Mouse (Mus musculus) neural tube, embryonic 11.5 days (tissue): Measurements from ENCODE around the gene Tomm40. TPM values are rescaled to one million over a fixed set of nuclear protein-coding genes. Genes with fewer than 3 reads are reported as not detected.

Source experiments
- ATAC-seq: fragments of 200-750 bp; cut with Nextera tagmentation; 2 replicates; pipeline ENCODE4 v1.8.0; 2017; ENCODE audit warnings: moderate number of reproducible peaks, mild to moderate bottlenecking, moderate TSS enrichment, moderate library complexity; ENCODE audit not compliant: insufficient read depth, low FRiP score, low TSS enrichment
- DNase-seq: peaks from one replicate; pipeline ENCODE4 v3.0.0-alpha.2; 2015; ENCODE audit warnings: low spot score
- H3K27ac ChIP-seq: fragments of 300-500 bp; sonication (generic); 2 replicates; pipeline ENCODE4 v1.5.1; 2014; ENCODE audit warnings: low read depth, mild to moderate bottlenecking, low read length
- H3K27me3 ChIP-seq: fragments of 300-500 bp; sonication (generic); 2 replicates; pipeline ENCODE4 v1.6.1; 2014; ENCODE audit warnings: mild to moderate bottlenecking, low read length, mixed read lengths; ENCODE audit not compliant: control insufficient read depth, insufficient read depth
- H3K36me3 ChIP-seq: fragments of 300-500 bp; sonication (generic); 2 replicates; pipeline ENCODE4 v1.6.1; 2014; ENCODE audit warnings: mild to moderate bottlenecking, low read length, moderate library complexity, mixed read lengths; ENCODE audit not compliant: control insufficient read depth, insufficient read depth
- H3K4me1 ChIP-seq: fragments of 300-500 bp; sonication (generic); 2 replicates; pipeline ENCODE4 v1.6.1; 2014; ENCODE audit warnings: low read length, mixed read lengths; ENCODE audit not compliant: control insufficient read depth, insufficient read depth
- H3K4me2 ChIP-seq: fragments of 300-500 bp; sonication (generic); 2 replicates; pipeline ENCODE4 v1.6.1; 2014; ENCODE audit warnings: low read depth, mild to moderate bottlenecking, moderate library complexity
- H3K4me3 ChIP-seq: fragments of 300-500 bp; sonication (generic); 2 replicates; pipeline ENCODE4 v1.5.1; 2014; ENCODE audit warnings: low read depth, low read length
- H3K9ac ChIP-seq: fragments of 300-500 bp; sonication (generic); 2 replicates; pipeline ENCODE4 v1.6.1; 2014; ENCODE audit warnings: mild to moderate bottlenecking, low read length
- H3K9me3 ChIP-seq: fragments of 300-500 bp; sonication (generic); 2 replicates; pipeline ENCODE4 v1.6.1; 2016; ENCODE audit warnings: low read length; ENCODE audit not compliant: control insufficient read depth
- WGBS: fragments of 180-500 bp; shearing (Covaris S2); extraction: QIAGEN DNeasy Blood & Tissue Kit; methylation state at CpG from one replicate; pipeline ENCODE4 v1.1.7; 2014; 5-methylcytosine and 5-hydroxymethylcytosine counted together
- polyA plus RNA-seq: library from polyadenylated mRNA; unstranded; fragments of >200 nt; fragmentation: Nextera tagmentation; extraction: Ambion mirVana; gene quantifications from 2 replicates; pipeline ENCODE4 v1.2.1, GENCODE M21; 2014

Tomm40 gene
- polyA plus RNA-seq, 1 experiment from 2014 or later, result 155 TPM

DNA sequence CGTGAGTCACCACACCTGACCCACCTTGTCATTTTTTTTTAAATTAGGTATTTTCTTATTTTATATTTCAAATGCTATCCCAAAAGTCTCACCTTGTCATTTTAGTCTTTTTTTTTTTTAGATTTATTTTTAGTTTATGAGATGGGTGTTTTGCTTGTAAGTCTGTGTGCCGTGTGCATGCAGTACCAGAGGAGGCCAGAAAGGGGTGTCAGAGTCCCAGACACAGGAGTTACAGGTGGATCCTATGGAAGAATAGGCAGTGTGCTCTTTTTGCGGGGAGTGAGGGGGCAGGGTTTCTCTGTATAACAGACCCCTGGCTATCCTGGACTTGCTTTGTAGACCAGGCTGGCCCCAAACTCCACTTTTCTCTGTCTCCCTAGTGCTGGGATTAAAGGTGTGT lies 23.5 kb upstream of the Tomm40 start:
- Histone ChIP-seq H3K4me1 (peaks cover 8% of the 10 kb centered on the region; the same call in 1 of the 2 replicates), H3K36me3 (peaks cover 12% of the 10 kb centered on the region), H3K9ac (no peak overlapping the region), H3K9me3 (no peaks in the 10 kb centered on the region), H3K4me2 (no peak overlapping the region), H3K27ac (no peak overlapping the region), H3K4me3 (no peak overlapping the region), H3K27me3 (no peaks in the 10 kb centered on the region)
- DNase-seq, result no peak
- WGBS, result 93% methylated on average over 3 of the region's 3 CpGs
- ATAC-seq, result no peak

DNA sequence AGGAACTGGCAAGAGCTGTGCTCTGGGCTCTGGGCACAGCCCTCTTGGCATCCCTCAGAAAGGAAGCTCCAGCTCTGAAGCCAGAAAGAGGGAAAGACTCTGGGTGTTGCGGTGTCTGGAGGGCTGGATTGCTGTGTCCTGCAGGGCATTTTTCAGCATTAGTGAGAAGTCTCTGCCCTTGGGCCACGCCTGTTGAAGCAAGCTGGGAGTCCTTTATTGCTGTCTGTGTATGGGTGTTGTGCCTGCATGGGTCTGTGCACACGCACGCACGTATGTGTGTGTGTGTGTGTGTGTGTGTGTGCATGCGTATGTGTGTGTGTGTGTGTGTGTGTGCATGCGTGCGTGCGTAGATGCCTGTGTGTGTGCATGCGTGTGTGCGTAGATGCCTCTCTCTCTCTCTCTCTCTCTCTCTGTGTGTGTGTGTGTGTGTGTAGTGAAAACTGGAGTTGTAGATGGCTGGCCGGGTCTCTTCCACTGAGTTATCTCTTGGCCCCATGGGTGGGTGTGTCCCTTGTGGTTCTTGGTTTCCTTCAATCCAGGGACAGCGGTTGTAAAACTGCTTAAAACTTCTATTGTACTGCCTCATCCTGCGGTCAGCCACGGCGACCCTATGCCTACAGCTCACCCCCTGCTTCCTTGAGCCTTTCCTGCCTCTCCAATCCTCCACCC lies 21.3 kb upstream of the Tomm40 start:
- DNase-seq, result no peak

DNA sequence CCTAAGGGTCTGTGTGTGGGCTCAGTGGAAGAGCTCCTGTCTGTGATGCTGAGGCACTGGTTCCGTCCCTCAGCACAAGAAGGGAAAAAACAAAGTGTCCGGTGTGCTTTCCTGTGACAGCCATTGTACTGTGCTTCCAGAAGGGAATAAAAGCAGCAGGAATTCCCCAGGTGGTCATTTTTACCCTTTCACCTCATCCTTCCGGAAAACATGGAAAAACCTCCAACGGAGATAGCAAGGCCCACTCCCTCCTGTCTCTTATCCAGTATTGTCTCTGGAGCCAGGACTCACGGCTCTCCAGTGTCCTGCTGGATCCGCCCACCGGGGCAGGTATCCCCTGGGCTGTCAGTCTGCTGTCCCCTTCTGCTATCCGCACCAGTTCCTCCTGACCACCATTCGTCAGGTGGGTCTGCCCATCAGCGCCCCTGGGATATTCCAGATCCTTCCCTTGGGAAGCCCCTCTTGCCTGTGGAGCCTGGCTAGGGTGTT lies 19.0 kb upstream of the Tomm40 start:
- no peak overlapping the region for H3K4me2 ChIP-seq
- WGBS, result 90% methylated on average over 10 of the region's 10 CpGs
- peaks cover 24% of the 10 kb centered on the region for H3K36me3 ChIP-seq
- no peak for ATAC-seq
- no peaks in the 10 kb centered on the region for H3K9me3 ChIP-seq
- H3K4me1 ChIP-seq, result no peaks in the 10 kb centered on the region
- DNase-seq, result no peak
- no peak overlapping the region for H3K9ac ChIP-seq
- H3K27me3 ChIP-seq, result no peaks in the 10 kb centered on the region
- H3K27ac ChIP-seq, result no peak overlapping the region
- no peak overlapping the region for H3K4me3 ChIP-seq

More for the DNA sequence above, 21.3 kb upstream of the Tomm40 start:
- Histone ChIP-seq H3K9me3 (no peaks in the 10 kb centered on the region), H3K27ac (no peak overlapping the region), H3K4me2 (no peak overlapping the region), H3K36me3 (peaks cover 15% of the 10 kb centered on the region), H3K9ac (no peak overlapping the region), H3K4me1 (peaks cover 3% of the 10 kb centered on the region; the same call in 1 of the 2 replicates), H3K4me3 (no peak overlapping the region), H3K27me3 (no peaks in the 10 kb centered on the region)
- 88% methylated on average over 16 of the region's 16 CpGs for WGBS
- no peak for ATAC-seq

DNA sequence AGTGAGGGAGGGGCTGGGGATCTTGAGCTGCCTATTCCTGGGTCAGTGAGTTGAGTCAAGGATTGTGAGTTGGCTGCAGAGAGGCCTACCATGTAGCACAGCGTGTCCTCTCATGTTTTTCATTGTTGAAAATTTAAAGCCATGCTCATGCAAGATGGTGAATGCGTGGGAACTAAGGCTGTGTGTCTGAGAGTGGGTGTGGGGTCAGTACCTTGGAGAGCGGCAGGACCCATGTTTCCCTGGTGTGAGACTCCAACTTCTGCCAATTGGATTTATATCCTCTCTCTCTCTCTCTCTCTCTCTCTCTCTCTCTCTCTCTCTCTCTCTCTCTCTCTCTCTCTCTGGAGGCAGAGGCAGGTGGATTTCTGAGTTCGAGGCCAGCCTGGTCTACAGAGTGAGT lies 11.3 kb upstream of the Tomm40 start:
- DNase-seq, result no peak
- no peak for ATAC-seq
- WGBS, result 92% methylated on average over 4 of the region's 4 CpGs
- H3K27me3 ChIP-seq, result no peaks in the 10 kb centered on the region
- H3K9me3 ChIP-seq, result no peaks in the 10 kb centered on the region
- no peak overlapping the region for H3K4me2 ChIP-seq
- no peak overlapping the region for H3K27ac ChIP-seq
- no peak overlapping the region for H3K9ac ChIP-seq
- H3K4me1 ChIP-seq, result no peaks in the 10 kb centered on the region
- peaks cover 31% of the 10 kb centered on the region for H3K36me3 ChIP-seq
- H3K4me3 ChIP-seq, result no peak overlapping the region

- 95% methylated on average over 12 of the region's 12 CpGs for WGBS
These were observed 8.9 kb upstream of the Tomm40 start for GRCm38 (mm10) chr7:19724167-19724566.

DNA sequence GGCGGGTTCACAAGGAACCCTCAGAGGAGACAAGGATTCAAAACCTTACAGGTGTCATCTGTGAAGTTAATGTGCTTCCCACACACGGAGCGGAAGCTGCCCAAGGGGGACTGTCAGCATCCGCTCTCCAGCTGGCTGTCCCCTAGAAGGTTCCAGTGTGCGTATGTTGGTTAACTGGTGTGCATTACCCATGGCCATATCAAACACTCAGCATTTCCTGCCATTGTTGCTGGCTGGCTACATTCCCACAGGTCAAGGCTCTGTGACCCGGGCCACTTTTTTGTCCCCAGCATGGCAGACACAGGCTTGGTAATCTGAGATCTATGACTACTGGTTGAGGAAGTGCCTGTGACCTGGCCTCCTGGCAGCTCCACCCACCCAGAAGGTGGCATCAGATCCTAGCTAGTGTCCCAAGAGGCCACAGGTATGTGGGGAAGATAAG lies 7.5 kb upstream of the Tomm40 start:
- Histone ChIP-seq H3K36me3 (peaks cover 14% of the 10 kb centered on the region), H3K4me2 (no peak overlapping the region), H3K27me3 (no peaks in the 10 kb centered on the region), H3K4me3 (no peak overlapping the region), H3K9me3 (no peaks in the 10 kb centered on the region), H3K27ac (no peak overlapping the region), H3K4me1 (no peaks in the 10 kb centered on the region), H3K9ac (no peak overlapping the region)
- ATAC-seq (no peak), DNase-seq (no peak)
- 92% methylated on average over 6 of the region's 6 CpGs for WGBS

More at GRCm38 (mm10) chr7:19724167-19724566, 8.9 kb upstream of the Tomm40 start:
- no peak overlapping the region for H3K27ac ChIP-seq
- DNase-seq (no peak), ATAC-seq (no peak)
- no peaks in the 10 kb centered on the region for H3K27me3 ChIP-seq
- H3K9ac ChIP-seq, result no peak overlapping the region
- H3K4me3 ChIP-seq, result no peak overlapping the region
- no peak overlapping the region for H3K4me2 ChIP-seq
- H3K36me3 ChIP-seq, result peaks cover 20% of the 10 kb centered on the region
- H3K9me3 ChIP-seq, result no peaks in the 10 kb centered on the region
- no peaks in the 10 kb centered on the region for H3K4me1 ChIP-seq

DNA sequence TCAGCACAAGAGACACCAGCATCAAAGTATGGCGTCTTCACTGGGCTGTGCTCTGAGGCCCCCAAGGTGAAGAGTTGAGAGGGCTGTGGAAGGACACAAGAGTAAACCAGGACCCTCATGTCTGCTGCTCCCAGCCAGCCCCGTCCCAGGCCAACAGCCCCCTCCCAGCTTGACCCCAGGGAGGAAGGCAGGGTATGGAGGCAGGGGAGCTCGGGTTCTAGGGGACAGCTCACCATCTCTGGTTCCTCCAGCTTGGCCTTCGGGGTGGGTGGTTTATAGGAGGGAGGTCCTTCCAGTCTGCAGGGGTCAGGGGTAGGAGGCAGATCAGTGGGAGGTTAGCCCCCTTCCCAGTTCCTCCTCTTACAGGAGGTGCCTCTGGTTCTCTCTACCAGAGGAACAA lies 4.0 kb upstream of the Tomm40 start:
- Histone ChIP-seq H3K4me2 (no peak overlapping the region), H3K9me3 (no peaks in the 10 kb centered on the region), H3K27ac (no peak overlapping the region), H3K27me3 (no peaks in the 10 kb centered on the region), H3K9ac (no peak overlapping the region), H3K4me3 (no peak overlapping the region), H3K4me1 (peaks cover 5% of the 10 kb centered on the region), H3K36me3 (peaks cover 2% of the 10 kb centered on the region; the same call in 1 of the 2 replicates)
- ATAC-seq, result no peak
- no peak for DNase-seq
- 89% methylated on average over 4 of the region's 4 CpGs for WGBS

- Histone ChIP-seq H3K4me1 (peaks cover 7% of the 10 kb centered on the region), H3K9ac (no peak overlapping the region), H3K9me3 (no peaks in the 10 kb centered on the region), H3K36me3 (peaks cover 2% of the 10 kb centered on the region; the same call in 1 of the 2 replicates), H3K4me2 (no peak overlapping the region), H3K4me3 (no peak overlapping the region), H3K27me3 (no peaks in the 10 kb centered on the region), H3K27ac (no peak overlapping the region)
- 96% methylated on average over 5 of the region's 5 CpGs for WGBS
- no peak for ATAC-seq
- DNase-seq, result no peak
These were observed 3.2 kb upstream of the Tomm40 start for GRCm38 (mm10) chr7:19718297-19718952.

- Histone ChIP-seq H3K4me1 (peaks cover 7% of the 10 kb centered on the region), H3K27me3 (no peaks in the 10 kb centered on the region), H3K36me3 (peaks cover 2% of the 10 kb centered on the region; the same call in 1 of the 2 replicates), H3K27ac (no peak overlapping the region), H3K9ac (no peak overlapping the region), H3K9me3 (no peaks in the 10 kb centered on the region), H3K4me3 (no peak overlapping the region), H3K4me2 (no peak overlapping the region)
- DNase-seq (no peak), ATAC-seq (no peak)
- 86% methylated on average over 4 of the region's 4 CpGs for WGBS
These were observed 2.1 kb upstream of the Tomm40 start for GRCm38 (mm10) chr7:19717346-19717745.
